Mouse (Mus musculus): Measurements from ENCODE around the gene Zdhhc7.

The Zdhhc7 gene

DNA sequence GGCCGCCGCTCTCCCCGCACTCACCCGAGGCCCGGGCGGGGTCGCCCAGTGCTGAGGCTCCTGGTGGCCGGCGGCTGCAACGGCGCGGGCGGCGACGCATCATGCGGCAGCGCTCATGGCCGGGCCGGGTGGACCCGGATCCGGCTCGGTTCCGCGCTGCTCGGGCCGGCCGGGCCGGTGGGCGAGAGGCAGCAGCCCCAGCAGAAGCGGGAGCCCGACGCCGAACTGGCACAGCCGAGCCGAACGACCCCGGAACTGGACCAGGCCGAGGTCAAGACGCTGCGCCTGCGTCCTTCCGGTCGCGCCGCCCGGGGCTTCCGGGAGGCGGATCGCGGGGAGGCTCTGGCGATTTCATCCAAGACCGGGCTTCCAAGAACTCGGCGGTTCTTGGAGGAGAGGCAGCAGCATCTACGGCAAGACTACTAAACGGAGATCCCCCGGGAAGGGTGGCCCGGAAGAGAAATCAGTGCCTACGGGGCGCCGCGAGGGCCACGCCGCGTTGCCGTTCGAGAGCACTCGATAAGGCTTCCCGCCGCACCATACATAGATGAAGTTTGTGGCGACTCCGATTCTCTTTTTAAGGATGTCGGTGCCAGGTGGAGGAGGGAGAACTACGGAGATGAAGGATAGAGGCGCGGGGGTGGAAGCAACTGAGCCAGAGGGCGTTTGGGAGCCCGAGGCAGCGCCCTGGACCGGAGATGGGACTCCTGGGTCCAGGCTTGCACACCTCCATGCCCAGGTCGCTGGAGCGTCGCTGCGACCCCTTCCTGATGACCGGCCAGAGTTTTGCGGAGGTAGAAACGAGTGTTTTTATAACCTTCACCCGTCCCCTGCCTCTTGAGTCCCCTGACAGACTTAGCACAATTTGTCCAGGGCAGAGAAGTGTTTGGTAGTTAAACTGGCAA, at the start of gene Zdhhc7:
Gene Zdhhc7, minus strand, starts transcription at position 415 of the 905 bp plus-strand sequence.
- peak; percentile 80 for DNase-seq

DNA sequence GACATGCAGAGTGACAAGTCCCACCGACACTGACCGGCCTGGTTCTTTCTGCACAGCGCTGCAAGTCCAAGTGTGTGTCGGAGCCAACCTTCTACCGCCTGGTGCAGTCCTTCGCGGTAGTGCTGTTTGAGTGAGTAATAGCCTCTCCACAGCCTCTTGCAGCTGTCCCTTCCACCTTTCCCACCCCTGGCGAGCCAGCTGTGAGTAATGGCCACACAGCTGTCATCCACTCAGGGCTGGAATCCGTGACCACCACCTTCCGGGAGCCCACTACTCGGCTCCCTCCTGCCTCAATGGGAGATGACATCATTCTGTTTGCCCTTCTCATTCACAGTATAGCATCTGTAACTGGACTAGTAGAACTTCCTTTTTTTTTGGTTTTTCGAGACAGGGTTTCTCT, 48.7 kb upstream of the Zdhhc7 start:
- DNase-seq, result no peak

DNA sequence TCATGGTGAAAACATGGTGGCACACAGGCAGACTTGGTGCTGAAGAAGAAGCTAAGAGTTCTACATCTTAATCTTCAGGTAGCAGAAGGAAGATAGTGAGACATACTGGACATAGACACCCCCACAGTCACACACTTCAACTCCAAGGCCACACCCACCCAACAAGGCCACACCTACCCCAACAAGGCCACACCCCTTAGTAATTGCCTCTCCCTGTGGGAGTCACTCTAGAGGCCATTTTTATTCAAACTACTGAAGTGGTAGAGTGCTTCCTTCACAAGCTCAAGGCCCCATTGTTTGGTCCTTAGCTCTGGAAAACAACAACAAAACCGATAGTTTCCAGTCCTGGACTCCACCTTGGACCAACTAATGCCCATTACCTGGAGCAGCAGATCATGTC, 44.8 kb upstream of the Zdhhc7 start:
- DNase-seq, result no peak

DNA sequence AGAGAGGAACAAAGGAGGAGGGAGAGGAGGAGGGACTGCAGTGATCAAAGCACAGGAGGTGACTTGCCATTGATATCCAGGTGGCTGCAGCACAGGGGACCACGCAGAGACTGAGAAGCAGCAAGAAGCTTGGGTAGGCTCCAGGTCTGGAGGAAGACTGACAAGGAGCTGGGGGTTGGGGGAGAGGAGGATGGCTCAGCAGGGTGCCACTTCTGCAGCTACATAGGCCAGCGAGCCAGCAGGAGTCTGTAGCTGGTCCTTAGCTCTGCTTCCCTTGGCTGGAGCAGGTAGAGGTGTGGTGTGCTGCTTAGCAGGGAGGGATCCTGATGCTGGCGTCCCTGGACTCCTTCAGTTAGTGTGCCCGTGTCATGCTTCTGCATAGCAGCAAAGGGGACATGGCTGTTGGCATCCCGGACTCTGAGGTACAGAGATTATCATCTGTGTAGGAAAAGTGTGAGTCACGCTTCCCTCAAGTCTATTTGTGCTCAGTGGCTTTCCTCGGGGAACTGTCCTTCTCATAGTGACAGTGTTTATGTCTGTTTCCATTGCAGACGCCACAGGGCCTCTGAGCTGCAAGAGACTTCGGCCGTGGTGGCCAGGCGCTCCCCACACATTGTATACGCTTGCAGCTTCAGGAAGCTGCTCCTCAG, 43.5 kb upstream of the Zdhhc7 start:
- no peak for DNase-seq

DNA sequence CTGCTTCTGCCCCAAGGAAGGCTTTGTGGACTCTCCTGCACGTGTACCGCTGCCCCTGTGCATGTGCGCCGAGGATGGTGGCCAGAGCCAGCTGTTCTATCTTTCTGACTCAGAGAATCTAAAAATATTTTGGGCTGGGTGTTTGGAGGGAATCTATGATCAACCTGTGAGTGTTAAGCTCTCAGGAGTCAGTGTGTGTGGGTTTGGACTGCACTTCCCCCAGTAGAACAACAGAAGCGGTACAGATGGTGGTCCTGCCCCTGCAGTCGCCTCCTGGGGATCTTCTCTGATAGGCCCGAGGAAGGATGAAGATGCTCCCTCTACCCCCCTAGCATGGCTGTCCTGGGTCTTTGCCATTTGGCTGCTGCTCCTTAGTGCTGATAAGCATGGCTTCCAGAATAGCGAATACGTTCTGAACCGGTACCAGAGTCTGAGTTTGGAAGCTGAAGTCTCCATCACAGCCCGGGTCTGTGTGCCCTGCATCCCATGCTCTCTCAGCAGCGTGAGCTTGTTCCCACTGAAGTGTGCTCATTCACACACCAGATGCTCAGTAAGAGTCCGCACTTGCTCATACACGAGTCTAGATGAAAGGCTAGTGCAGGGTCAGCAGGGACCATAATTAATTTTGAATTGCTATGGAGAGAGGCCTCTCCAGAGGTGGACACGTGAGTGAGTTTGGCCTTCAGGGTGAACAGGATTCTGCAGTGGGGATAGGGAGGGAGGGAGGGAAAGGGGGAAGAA, 42.8 kb upstream of the Zdhhc7 start:
- DNase-seq, result no peak

DNA sequence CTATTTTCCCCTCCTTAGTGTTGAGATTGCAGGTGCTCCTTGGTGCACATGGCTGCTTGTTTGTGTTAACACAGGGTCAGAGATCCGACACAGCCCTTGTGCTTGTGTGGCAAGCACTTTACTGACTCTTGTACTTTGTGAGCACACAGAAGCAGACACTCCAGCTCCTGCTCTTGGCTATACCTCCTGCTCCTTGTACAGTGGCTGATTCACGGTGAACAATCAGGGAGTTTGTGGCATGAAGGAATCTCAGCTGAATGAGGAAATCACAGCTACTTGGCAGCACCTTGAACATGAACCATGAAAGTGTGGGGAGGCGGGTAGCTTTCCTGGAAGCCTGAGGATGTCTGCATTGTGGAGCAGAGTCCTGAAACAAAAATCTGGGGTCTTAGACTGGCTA, 39.5 kb upstream of the Zdhhc7 start:
- DNase-seq, result no peak

DNA sequence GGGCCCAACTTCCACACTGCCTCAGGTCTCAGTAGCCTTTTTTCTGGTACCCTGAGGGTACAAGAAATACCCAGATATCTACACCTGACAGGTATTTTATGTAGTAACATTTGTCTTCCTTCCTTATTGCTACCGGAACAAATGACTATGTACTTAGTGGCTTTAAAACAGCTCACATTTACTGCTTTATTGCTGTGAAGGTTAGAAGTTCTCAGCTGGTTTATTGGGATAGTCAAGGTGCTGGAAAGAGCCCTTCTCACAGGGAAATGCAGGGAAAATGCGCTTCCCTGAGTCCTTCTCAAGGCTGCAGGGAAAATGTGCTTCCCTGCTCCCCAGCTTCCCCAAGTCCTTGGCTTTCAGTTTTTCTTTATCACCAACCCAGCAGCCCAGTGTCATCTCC, 37.7 kb upstream of the Zdhhc7 start:
- DNase-seq, result no peak

DNA sequence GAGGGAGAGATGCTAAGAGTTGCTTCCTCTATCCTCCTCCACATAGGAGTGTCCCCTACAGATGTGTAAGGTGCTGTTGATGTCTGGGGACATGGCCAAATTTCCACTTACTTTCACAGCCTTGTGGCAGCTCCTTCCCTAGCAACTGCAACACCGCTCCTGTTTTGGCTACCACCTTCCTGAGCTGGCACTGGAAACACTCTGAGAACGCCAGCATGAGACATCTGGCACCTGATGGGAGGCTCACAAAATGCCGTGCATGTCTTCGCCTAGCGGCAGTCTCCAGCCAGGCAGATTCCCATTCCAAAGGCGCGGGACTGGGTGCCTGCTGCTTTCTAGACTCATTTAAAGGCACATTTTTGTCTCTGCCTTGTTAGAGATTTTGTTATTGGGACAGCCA, 35.3 kb upstream of the Zdhhc7 start:
- no peak for DNase-seq

DNA sequence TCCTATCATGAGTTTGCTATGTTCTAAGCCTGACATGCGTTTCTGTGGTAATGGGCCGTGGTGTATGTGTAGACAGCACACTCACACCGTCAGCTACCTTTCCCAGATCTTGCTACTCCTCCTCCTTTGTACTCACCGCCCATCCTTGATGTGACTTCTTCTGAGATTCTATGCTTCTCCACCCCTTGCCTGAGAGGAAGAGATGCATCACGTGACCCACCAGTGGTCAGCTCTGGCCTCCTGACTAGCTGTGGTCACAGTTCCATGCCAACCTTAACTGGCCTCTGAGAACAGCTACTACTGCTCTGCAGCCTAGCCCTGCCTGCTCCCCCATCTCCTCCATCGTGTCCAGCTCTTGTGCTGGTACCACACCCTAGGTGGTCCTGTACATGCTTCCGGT, 34.4 kb upstream of the Zdhhc7 start:
- DNase-seq, result no peak

DNA sequence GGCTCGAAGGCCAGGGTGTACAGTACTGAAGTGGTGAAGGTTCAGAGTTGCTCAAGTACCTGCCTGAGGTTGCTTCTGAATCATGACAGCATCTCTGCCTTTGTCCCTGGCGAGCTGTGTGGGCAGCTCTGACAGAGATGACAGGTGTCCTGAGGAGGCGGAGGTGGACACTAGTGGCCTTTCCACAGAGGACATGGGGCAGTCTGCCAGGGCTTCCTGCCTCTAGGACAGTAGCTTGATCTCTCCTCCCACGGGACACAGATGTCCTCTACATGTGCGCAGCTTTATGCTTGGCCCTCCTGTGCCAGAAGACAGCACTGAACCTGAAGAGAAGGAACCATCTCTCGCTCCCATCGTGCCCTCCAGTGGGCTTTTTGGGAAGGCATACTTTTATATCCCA, 31.9 kb upstream of the Zdhhc7 start:
- DNase-seq, result no peak

DNA sequence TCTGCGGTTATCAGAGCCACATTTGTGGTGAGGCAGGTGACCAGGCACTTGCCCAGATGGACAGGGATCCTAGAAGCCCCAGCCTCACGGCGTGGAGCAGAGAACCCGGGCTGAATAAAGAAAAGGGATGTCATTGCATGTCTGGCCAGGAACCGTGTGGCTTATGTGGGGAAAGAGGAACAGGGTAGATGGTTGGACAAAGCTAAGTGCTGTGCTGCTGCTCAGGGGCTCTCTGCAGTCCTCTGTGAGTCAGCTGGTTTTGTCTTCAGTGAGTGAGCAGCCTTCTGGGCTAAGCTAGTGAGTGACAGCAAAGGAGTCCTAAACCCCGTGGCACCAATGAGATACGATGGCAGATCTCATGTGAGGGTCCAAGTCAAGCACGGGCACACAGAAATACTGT, 29.9 kb upstream of the Zdhhc7 start:
- no peak for DNase-seq

DNA sequence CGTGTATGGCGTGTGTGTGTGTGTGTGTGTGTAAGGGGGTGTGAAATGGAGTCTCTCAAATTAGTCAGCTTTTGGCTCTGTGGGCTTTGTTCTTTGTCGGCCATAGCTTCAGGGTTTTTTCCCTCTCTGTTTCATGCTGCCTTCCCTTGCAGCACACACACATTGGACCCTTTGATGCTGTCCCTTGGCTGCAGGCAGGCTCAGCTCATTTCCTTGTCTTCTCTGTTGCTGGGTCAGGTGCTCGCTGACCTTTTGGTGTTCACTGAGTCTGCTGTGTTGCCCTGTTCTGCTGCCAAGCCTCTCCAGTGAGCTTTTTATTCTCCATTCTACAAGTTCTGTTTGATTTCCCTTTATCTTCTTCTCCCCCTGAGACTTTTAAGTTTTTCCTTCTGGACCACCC, 28.3 kb upstream of the Zdhhc7 start:
- no peak for DNase-seq

DNA sequence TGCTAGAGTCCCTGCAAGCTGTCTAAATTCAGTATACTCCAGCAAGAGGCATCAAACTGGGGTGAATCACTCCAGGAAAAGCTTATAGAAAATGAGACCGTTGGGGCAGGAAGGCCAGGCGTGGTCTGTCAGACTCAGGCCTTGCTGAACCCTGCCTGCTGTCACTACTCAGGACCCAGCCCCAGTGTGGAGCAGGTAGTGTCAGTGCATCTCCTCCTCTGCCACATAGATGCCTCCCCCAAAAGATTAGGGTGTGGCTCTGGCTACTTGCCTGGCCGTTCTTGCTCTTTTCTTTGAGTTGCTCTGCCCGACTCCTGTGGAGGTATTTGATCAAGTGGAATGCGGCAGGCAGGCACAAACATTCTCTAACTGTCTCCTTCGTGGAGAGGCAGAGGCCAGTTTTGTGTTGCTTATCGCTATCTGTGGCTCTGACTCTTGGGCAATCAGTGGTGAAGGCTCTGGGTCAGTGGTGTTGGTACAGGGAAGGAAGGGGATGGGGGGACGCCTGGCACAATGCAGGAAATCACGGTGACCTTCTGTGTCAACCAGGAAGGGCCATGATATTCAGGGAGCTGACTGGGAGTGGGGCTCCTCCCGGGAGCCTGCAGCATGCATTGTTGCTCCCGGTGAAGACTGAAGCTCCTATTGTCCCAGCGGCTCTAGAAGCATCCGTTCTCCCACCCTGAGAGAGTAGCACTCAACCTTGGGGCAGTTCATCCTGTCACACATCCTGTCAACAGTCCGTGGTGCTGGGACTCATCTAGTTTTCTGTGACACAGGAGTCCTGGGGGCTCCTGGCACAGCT, 25.3 kb upstream of the Zdhhc7 start:
- DNase-seq, result no peak

DNA sequence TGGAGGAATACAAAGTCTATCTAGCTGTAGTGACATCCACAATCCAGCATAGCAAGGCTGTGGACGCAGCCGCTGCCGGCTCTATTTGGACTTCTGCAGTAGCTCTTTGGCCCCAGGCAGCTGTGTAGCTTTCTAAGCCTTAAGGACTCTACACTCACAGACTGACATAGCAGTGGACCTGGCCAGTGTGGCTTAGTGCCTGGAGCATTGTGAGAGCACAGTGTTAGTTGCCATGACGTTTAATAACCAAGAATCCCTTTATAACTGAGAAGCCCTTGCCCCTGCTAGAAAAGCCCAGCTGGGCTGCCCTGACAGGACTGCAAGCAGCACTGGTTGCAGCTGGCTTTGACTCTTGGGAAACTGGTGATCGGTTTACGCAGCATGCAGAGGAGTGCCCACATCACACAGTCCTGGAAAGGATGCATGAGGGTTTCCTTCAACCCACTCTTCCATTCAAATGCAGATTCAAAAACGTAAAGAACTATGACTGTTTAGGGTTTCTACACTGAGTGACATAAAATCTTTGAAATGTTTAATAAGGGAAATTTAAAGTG, 23.6 kb upstream of the Zdhhc7 start:
- no peak for DNase-seq

DNA sequence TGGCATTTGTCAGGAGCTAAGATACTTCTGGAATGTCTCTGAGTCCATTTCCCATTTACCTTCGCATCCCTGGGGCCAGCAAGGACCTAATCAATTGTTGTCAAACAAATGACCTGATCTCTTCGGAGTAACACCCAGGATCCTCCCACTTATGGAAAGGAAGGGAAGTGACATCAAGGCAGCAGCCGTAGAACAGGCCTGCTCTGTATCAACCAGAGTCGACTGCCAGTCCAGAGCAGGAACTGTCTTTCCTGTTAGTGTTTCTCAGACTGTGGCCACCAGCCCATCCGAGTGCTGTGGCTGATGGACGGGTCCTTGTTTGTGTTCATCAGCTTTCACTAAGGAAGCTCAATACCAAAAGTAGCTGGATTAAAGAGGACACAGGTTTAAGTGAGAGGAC, 23.0 kb upstream of the Zdhhc7 start:
- no peak for DNase-seq

DNA sequence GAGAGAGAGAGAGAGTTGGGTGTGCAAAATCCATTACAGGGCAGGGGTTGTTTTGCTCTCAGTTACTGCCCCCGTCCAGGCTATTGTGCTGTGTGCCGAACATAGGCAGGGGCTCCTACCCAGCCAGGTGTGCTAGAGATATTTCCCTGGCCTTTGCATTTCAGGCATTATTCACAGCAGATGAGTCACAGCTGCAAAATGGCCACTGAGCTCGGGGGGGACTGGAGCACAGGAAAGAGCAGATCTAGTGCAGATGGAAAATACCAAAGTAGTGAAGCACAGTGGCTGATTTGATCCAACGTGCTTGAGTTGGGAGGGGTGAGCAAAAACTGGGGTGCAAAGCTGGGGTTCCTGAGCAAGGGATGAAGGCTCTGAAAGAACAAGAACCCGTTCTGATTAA, 19.7 kb upstream of the Zdhhc7 start:
- DNase-seq, result no peak

DNA sequence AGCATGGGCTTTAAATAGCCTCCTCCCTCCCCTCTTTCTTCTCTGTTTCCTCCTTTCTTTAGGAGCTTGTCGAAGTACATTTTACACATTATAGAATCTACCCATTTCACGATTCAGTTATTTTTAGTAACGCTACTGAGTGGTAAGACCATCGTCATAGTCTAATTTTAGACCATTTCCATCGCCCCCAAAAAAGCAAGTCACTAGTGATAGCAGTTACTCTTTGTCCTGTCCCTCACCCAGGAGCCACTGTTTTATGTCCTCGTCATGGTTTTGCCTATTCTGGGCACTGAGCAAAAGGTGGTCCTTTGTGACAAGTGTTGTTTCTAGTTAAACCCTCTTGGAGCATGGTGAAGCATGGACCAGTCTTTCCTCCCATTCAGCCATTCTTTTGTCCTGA, 18.6 kb upstream of the Zdhhc7 start:
- DNase-seq, result no peak

DNA sequence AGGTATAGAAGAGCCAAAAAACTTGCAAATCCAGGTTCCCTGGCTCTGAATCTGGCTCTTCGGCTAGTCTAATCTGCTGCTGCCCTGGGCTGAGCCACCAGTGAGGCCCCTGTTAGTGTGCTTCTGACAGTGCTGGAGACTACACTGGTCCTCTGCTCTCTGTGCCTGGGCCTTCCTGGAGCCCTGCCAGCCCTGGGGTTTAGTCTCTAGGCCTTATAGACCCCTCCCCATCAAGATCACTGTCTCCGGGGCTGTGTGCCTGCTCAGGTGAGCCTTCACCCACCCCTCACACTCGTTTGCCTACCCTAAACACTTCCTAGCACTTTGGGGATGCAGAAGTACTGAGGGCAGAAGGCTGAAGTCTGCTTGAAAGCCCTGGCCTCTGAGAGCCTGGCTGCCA, 18.1 kb upstream of the Zdhhc7 start:
- no peak for DNase-seq

DNA sequence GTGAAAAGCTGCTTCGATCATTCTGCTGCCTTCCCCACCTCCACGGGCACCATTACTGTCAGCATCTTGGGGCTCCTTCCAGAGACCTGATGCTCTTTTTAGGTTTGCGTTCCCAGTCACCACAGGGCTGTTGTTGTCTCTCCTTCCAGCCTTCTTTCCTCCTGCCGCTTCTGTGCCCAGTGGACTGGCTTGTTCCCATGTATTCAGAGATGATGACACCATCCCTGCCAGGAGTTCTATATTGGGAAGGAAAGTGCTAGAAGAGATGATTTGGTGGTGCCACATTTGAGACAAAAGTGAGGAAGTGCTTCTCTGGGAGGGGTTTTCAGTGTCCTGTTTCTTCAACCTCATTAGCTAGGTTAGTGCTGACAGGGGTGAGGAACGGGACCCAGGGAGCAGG, 17.6 kb upstream of the Zdhhc7 start:
- DNase-seq, result no peak

DNA sequence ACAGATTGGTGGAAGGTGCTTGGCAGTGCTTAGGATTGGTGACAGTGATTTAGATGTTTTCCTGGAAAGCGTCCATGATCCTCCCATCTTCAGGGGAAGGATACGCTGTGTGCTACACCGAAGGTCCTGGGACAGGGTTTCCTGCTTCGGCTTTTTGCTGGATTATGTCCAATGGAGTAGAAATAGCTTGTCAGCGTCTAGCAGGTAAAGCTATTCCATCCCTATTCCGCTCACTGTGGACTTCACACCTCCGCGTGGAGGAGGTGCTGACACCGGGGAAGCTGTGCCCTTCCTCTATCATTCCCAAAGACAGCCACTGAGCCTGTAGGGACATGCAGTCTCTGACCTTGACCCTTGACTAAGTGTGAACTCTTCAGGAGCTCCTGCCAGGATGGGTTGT, 16.9 kb upstream of the Zdhhc7 start:
- no peak for DNase-seq

DNA sequence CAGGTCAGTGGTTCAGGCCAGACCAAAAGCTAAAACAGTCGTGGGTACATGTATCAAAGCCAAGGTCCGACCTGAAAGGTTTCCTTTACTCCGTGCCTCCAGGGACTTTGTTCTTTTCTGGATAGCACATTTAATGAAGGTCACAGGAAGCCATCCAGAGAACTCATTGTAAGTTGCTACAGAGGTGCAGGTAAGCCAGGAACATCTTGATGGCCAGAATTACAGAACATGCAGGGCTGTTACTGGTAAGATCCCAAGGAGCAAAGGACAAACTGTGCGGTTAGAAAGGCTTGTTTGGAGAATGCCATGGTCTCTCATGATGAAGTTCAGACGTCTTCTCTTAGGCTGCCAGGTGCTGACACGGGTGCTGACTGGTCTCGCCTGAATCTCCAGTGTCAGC, 15.3 kb upstream of the Zdhhc7 start:
- no peak for DNase-seq

DNA sequence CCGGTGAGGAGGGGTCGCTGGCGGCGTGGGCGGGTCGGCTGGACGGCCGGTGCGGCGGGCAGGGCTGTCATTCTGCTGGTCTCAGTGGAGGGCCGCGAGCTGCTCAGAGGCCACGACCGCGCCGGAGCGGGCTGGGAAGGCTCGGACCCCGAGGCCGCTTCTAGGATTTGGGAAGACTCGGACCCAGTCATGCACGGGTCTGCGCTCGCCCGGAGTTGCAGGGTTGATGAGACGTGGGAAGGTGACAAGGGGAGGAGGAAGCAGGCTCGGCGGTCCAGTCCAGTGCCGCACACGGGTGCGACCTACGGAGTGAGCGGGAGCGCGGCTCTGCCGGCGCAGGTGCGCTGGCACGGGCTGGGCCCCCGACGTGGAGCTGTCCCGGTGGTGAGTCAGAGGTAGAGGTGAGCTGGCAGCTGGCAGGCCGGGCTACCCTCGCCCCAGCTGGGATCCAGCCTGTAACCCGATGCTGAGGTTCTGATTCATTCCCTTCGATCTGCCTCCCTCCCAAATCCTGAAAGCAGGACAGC, 13.1 kb upstream of the Zdhhc7 start:
- DNase-seq, result no peak
